Mouse (Mus musculus) lung, adult 18-20 months (tissue): ENCODE measurements around the gene Btnl6.
"Not testable (repeated sequence)": the region's sequence is repeated elsewhere in the genome, so short reads cannot be mapped to it uniquely, and the experiment has no call there.

ENCODE experiments used
- DNase-seq, 2 experiments: peaks; one replicate each; pipeline ENCODE4 v3.0.0; 2022; ENCODE audit warnings: mixed read lengths in 2 of 2

Btnl6 gene

GRCm38 (mm10) chr17:34517252-34517651 lies at the start of gene Btnl6:
Btnl6 (minus strand) TSS chr17:34517352.
- DNase-seq, result no peak

DNA sequence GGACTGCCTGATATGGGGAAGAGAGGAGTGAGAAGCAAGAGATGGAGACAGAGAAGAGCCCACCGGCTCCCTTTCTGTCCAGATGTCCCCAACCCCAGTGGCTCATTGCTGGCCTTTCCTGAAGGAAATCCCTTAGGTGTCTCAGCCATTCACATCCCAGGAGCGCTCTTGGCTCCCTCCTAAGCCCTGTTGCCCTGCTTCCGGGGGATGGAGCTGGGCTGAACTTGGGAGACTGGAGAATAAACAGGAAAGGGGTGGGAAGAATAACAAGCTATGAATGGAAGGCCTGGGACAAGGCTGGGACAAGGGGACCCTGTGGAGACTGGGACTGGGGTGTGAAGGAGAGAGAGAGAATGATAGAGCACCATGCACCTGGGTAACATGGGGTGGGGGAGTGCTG lies 47.6 kb upstream of the Btnl6 start:
- DNase-seq, result peak; percentile 73 to 82

DNA sequence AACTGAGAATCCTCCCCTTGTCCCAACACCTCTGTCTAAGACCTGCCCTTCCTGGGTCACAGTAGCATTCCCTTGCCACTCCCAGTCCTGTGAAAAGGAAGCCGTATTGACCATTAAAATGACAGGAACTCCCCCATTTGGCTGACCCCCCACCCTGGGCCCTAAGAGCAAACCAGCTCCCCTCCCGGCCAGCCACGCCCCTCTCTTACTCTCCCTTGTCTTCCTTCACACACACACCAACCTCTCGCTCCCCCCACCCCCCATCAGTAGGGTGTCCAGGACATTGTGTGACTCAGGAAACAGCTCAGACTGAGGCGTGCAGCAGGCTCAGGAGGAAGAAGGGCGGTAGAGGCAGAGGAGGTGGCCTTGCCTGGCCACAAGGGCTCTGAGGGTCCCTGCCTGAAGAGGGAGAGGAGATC lies 46.9 kb upstream of the Btnl6 start, which contains the start of gene Notch4:
Notch4 (plus strand) TSS at position 266 of the 419 bp plus-strand sequence.
- DNase-seq, result peak; percentile 73 to 83

- DNase-seq, result no peak
Observed at GRCm38 (mm10) chr17:34563354-34563753, 46.2 kb upstream of the Btnl6 start.

- DNase-seq, result no peak
Observed at GRCm38 (mm10) chr17:34562595-34562994, 45.4 kb upstream of the Btnl6 start.

DNA sequence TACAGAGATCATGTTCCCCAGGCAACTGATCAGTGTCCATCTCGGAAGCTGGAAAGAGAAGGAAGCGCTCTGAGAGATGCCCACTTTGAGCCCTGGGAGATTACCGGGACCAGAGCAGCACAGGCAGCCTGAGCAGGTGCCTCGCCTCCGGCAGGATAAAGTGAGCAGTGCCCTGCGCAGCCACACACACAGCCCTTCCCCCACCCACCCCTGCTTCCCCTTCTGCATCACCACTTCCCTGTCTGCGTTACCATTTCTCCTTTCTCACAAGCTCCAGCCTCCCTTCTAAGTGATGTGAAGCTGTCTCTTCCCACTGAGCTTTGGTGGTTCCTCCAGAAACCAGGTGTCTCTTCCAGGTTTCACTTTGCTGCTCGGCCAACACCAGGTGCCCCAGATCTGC lies 44.0 kb upstream of the Btnl6 start:
- no peak for DNase-seq

GRCm38 (mm10) chr17:34560438-34560837 lies 43.3 kb upstream of the Btnl6 start:
- no peak for DNase-seq

DNA sequence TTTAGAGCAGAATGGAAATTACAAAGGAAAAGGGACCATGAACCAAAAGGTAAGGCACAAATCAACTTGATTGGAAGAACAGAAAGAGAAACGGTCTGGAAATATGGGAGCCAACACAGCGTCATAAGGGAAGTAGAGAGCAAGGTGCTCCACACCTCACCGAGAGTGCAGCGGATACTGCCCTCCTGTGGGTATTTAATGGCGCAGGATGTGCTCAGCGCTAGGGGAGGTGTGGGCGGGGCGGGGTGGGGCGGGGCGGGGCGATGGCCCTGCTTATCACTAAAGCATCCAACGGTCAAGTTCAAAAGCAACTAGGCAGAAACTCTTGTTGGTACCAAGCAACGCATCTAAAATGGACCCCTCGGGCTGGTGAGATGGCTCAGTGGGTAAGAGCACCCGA lies 42.7 kb upstream of the Btnl6 start:
- DNase-seq, result no peak

DNA sequence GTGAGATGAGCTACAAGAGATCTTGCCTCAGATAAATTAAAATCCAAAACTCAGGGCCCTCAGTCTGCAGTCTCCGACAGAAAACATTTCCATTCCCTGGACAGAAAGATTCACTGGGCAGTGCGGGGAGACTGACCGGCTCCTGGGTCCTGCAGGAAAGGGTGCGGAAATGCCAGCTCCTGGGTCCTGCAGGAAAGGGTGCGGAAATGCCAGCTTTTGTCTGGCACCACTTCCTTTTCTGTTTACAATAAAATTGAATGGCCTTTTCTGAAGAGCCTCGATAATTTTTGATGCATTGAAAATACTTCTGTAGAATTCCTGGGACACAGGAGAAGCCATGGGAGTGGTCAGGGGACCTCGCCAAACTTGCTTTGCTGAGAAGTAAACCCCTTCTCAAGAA lies 42.0 kb upstream of the Btnl6 start:
- DNase-seq, result peak in 1 of 2 experiments; percentile 29

GRCm38 (mm10) chr17:34557411-34557810 lies 40.3 kb upstream of the Btnl6 start:
- DNase-seq, result no peak

GRCm38 (mm10) chr17:34556406-34556805 lies 39.3 kb upstream of the Btnl6 start:
- DNase-seq, result no peak

- peak; percentile 81 to 87 for DNase-seq
Observed at GRCm38 (mm10) chr17:34555483-34555882, 38.3 kb upstream of the Btnl6 start.

DNA sequence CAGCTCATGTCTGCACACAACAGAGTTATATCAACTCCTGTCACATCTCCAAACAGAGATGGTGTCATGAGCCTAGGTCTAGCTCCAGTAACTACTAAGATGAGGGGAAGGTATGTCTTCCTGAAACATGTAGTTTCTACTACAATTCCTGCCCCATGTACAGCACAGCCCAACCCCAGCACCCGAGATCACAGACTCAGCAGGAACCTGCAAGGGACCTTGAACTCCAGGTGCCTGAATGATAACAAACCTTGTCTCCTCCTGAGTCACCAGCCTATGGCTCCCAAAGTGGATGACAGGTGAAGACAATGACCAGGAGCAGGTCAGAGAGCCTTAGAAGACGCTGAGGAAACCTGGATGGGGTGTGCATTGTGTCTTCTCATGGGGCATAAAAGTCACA lies 32.7 kb upstream of the Btnl6 start:
- no peak for DNase-seq

DNA sequence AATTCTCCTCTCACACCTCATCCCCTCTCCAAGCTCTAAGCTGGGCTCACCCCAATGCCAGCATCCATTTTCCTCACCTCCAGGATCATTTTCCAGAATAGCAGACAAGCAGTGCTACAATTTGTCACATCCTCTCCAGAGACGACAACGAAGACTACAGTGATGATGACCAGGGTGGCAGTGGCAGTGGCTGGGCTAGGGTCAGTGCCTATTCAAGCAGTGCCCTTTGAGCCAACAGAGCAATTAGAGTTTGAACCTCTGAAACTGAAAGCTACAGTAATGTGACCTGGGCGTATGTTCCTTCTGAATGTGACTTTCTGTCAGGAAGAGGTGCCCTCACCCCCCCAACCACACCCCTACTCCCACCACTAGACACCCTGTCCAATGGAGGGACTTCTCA lies 32.0 kb upstream of the Btnl6 start:
- no peak for DNase-seq

DNA sequence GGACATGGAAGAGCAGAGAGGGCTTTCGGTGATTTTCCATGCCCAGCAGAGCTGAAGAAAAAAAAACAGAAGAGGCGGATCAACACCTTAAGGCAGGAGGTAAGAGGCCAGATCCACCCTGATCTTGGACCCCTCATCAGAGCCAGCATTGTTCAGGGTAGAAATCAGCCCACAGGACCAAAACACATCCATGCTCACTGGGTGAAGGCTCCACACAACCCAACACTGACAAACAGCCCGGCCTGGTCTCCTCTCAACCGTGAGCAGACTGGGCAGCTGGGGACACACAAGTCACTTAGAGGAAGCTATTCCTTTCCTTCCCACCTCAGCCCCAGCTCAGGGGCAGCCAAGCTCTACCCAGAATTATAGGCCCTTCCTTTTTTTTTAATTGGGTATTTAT lies 30.4 kb upstream of the Btnl6 start:
- no peak for DNase-seq

DNA sequence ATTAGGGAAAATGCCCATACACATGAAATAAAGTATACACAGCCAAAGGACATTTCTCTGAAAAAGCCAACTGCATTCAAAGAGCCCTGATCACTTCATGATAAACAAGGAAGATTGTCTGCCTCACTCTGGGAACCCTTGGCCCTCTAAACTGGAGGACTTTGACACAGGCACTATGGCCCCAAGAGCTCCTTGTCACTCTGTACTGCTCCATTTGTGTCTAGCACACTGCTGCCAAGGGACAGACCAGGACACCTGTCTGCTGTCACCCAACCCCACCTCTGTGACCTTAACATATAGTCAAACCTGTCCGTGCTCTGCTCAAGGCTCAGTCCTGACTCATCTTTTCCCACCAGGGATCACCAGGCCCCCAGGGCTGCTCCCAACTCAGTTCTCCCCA lies 29.6 kb upstream of the Btnl6 start:
- DNase-seq, result no peak

DNA sequence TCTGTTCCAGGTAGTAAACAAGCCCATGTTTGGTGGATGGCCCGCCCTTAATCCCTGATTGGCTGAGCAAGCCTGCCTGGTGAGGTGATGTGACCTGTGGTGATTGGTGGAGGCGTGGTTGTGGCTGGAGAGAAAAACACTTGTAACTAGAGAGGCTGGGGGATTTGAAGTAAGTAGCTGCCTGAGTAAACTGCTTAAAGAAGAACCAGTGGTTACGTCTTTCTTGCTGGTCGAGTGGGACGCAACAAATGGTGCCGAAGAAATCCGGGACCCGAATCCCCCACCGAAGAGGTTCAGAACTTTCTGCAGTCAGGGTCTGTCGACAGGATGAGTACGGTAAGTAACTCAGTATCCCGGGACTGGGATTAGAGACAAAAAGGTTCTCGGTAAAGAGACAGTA lies 26.4 kb upstream of the Btnl6 start:
- not testable (repeated sequence) for DNase-seq

GRCm38 (mm10) chr17:34532671-34533070 lies 15.5 kb upstream of the Btnl6 start:
- DNase-seq, result no peak

DNA sequence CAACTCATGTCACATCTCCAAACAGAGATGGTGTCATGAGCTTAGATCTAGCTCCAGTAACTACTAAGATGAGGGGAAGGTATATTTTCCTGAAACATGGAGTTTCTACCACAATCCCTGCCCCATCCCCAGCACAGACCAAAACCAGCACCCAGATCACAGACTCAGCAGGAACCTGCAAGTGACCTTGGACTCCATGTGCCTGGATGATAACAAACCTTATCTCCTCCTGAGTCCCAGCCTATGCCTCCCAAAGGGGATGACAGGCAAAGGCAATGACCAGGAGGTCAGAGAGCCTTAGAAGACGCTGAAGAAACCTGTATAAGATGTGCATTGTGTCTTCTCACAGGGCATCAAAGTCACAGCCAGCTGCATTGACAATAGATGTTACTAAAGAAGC lies 1.8 kb upstream of the Btnl6 start:
- no peak for DNase-seq

DNA sequence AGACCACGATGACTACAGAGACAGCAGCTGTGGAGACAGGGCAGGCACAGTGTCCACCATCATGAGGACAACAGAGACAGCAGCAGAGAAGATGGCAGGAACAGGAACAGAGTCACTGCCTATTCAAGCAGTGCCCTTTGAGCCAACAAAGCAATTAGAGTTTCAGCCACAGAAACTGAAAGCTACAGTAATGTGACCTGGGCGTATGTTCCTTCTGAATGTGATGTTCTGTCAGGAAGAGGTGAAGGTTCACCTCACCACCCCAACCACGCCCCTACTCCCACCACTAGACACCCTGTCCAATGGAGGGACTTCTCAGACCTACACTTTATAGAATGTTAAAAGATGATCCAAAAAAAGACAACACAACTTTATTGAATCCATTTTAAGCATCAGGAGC lies 1.4 kb upstream of the Btnl6 start:
- not testable (repeated sequence) for DNase-seq

- no peak for DNase-seq
Observed at GRCm38 (mm10) chr17:34517795-34518194, 643 bp upstream of the Btnl6 start.

DNA sequence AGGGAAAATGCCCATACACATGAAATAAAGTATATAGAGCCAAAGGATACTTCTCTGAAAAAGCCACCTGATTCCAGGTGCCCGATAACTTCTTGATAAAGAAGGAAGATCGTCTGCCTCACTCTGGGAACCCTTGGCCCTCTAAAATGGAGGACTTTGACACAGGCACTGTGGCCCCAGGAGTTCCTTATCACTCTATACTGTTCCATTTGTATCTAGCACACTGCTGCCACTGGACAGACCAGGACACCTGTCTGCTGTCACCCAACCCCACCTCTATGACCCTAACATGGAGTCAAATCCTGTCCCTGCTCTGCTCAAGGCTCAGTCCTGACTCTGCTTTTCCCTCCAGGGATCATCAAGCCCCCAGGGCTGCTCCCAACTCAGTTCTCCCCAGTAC lies 638 bp downstream of the Btnl6 start:
- no peak for DNase-seq

- peak in 1 of 2 experiments; percentile 6 for DNase-seq
Observed at GRCm38 (mm10) chr17:34511723-34512122, 5.4 kb downstream of the Btnl6 start.

- DNase-seq, result no peak
Observed at GRCm38 (mm10) chr17:34507591-34507990, 9.6 kb downstream of the Btnl6 start.

- not testable (repeated sequence) for DNase-seq
Observed at GRCm38 (mm10) chr17:34497726-34498125, 19.4 kb downstream of the Btnl6 start.

- DNase-seq, result not testable (repeated sequence)
Observed at GRCm38 (mm10) chr17:34497319-34497718, 19.8 kb downstream of the Btnl6 start.
